Mouse (Mus musculus): ENCODE measurements around the gene Gas2l3. TPM values are rescaled to one million over a fixed set of nuclear protein-coding genes. Genes with fewer than 3 reads are reported as not detected.

The Gas2l3 gene
- polyA plus RNA-seq, 1 experiment from 2014 or later: 28.8 TPM

GRCm38 (mm10) chr10:89443115-89443622, 598 bp downstream of the Gas2l3 start:
- Histone ChIP-seq H3K4me2 (peak overlapping the region; percentile 75), H3K27ac (ENCODE audit: low read depth) (no peak overlapping the region; the same call in 1 of the 2 replicates), H3K4me3 (ENCODE audit: low read depth, low read length) (peak overlapping the region; percentile 55), H3K36me3 (ENCODE audit: insufficient read depth) (peaks cover 3% of the 10 kb centered on the region; the same call in 1 of the 2 replicates), H3K4me1 (ENCODE audit: insufficient read depth) (no peaks in the 10 kb centered on the region), H3K27me3 (ENCODE audit: insufficient read depth, low read length) (no peaks in the 10 kb centered on the region), H3K9ac (peak overlapping the region; percentile 69), H3K9me3 (ENCODE audit: low read depth, low read length) (no peaks in the 10 kb centered on the region)
- DNase-seq: peak; percentile 47
- no peak for TF ChIP-seq CTCF (IDR thresholded peaks at IDR 0.05; ENCODE audit: low read depth)
- ATAC-seq (ENCODE audit: insufficient read depth): peak; percentile 44
- under 1% methylated on average over 17 of the region's 17 CpGs for WGBS

DNA sequence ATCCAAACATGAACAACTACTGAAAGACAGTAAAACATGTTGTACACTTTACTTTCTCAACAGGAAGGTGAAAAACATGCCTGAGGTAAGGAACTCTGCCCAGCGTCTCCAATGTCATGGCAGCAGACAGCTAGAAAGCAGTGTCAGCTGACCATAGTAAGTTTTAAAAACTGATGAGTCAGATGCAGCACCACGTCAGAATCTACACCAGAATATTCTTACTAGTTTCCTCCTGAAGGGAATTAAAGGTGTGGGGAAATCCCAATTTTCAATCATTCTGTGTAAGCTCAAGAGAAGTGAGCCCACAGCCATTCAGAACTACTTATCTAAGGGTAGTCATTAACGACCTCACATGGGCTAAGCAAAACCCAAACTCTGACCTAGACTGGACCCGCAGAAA, 1.1 kb downstream of the Gas2l3 start:
- Histone ChIP-seq H3K4me2 (peak overlapping the region; percentile 75), H3K27me3 (ENCODE audit: insufficient read depth, low read length) (no peaks in the 10 kb centered on the region), H3K36me3 (ENCODE audit: insufficient read depth) (peaks cover 8% of the 10 kb centered on the region), H3K27ac (ENCODE audit: low read depth) (no peak overlapping the region), H3K9ac (peak overlapping the region; percentile 69), H3K4me1 (ENCODE audit: insufficient read depth) (no peaks in the 10 kb centered on the region), H3K4me3 (ENCODE audit: low read depth, low read length) (peak overlapping the region; percentile 55), H3K9me3 (ENCODE audit: low read depth, low read length) (no peaks in the 10 kb centered on the region)
- DNase-seq (peak; percentile 39), ATAC-seq (ENCODE audit: insufficient read depth) (no peak)
- 14% methylated on average over 4 of the region's 4 CpGs for WGBS
- TF ChIP-seq CTCF (IDR thresholded peaks at IDR 0.05; ENCODE audit: low read depth): no peak

GRCm38 (mm10) chr10:89441961-89442360, 1.8 kb downstream of the Gas2l3 start:
- 0 out of 2 replicates have a peak overlapping the region, but pooled peaks have one; percentile 55 for H3K4me3 ChIP-seq (ENCODE audit: low read depth, low read length)
- TF ChIP-seq CTCF (IDR thresholded peaks at IDR 0.05; ENCODE audit: low read depth): no peak
- H3K27ac ChIP-seq (ENCODE audit: low read depth): no peak overlapping the region
- 90% methylated on average over 3 of the region's 3 CpGs for WGBS
- no peak for DNase-seq
- H3K4me1 ChIP-seq (ENCODE audit: insufficient read depth): no peaks in the 10 kb centered on the region
- H3K9me3 ChIP-seq (ENCODE audit: low read depth, low read length): no peaks in the 10 kb centered on the region
- H3K27me3 ChIP-seq (ENCODE audit: insufficient read depth, low read length): no peaks in the 10 kb centered on the region
- ATAC-seq (ENCODE audit: insufficient read depth): no peak
- peaks cover 14% of the 10 kb centered on the region for H3K36me3 ChIP-seq (ENCODE audit: insufficient read depth)
- H3K9ac ChIP-seq: no peak overlapping the region
- peak overlapping the region; percentile 75 for H3K4me2 ChIP-seq

DNA sequence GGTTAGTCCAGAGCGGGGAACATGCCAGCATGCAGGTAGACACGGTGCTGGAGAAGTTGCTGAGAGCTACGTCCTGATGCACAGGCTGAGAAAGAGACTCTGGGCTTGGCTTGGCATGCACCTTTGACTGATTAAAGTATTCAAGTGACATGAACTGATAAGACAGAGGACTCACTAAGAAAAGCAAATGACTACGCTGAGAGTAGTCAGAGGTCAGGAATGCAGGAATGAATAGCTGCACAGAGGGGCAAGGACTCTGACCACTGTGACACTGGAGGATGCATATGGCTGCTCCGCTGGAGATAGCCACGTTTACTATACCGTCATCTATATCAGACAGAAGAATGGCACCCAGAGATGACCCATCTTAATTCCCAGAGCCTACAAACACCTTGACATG, 4.4 kb downstream of the Gas2l3 start:
- no peak for TF ChIP-seq CTCF (IDR thresholded peaks at IDR 0.05; ENCODE audit: low read depth)
- no peak overlapping the region for H3K4me3 ChIP-seq (ENCODE audit: low read depth, low read length)
- H3K36me3 ChIP-seq (ENCODE audit: insufficient read depth): peaks cover 17% of the 10 kb centered on the region
- no peak overlapping the region for H3K27ac ChIP-seq (ENCODE audit: low read depth)
- H3K27me3 ChIP-seq (ENCODE audit: insufficient read depth, low read length): no peaks in the 10 kb centered on the region
- DNase-seq (no peak), ATAC-seq (ENCODE audit: insufficient read depth) (no peak)
- 54% methylated on average over 7 of the region's 7 CpGs for WGBS
- H3K4me2 ChIP-seq: no peak overlapping the region
- no peak overlapping the region for H3K9ac ChIP-seq
- no peaks in the 10 kb centered on the region for H3K4me1 ChIP-seq (ENCODE audit: insufficient read depth)
- H3K9me3 ChIP-seq (ENCODE audit: low read depth, low read length): no peaks in the 10 kb centered on the region

DNA sequence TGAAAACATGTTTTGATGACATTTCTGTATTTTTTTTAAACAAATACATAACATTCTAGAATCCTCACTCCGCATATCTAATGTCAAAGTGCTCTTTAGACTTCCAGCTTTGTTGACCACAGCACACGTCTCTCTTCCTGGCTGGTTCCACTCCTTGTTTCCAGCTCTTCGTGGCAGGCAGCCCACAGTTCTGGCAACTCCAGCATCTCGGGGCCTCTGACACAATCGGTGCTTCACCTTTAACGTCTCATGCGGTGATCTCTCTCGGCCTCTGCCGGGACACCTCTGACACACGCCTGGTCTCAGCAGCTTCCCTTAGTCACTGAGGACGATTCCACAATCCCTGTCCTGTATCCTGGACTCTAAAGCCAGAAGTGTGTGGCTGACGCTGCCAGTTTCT, 5.8 kb downstream of the Gas2l3 start:
- Histone ChIP-seq H3K27me3 (ENCODE audit: insufficient read depth, low read length) (no peaks in the 10 kb centered on the region), H3K4me2 (no peak overlapping the region), H3K36me3 (ENCODE audit: insufficient read depth) (peaks cover 20% of the 10 kb centered on the region), H3K9me3 (ENCODE audit: low read depth, low read length) (no peaks in the 10 kb centered on the region), H3K27ac (ENCODE audit: low read depth) (no peak overlapping the region), H3K4me1 (ENCODE audit: insufficient read depth) (no peaks in the 10 kb centered on the region), H3K4me3 (ENCODE audit: low read depth, low read length) (no peak overlapping the region), H3K9ac (no peak overlapping the region)
- TF ChIP-seq CTCF (IDR thresholded peaks at IDR 0.05; ENCODE audit: low read depth): no peak
- WGBS: 79% methylated on average over 12 of the region's 12 CpGs
- ATAC-seq (ENCODE audit: insufficient read depth) (no peak), DNase-seq (no peak)

DNA sequence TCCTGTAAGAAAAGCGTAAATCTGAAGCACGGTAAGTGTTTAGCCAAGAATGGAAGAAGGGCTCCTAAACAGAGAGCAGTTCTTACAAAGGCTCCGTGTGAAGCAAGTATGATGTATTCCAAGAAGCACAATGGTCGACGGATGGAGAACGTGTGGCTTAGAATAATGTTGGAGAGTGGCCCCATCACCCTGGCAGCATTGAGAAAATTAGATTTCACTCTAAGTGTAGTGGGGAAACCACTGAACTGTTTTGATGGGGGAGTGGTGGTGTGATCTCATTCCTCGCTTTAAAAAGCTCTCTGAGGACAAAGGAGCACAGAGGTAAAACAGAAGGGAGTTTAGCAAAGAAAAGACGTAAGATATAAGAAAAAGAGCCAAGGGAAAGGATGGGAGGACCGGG, 6.3 kb downstream of the Gas2l3 start:
- no peaks in the 10 kb centered on the region for H3K27me3 ChIP-seq (ENCODE audit: insufficient read depth, low read length)

DNA sequence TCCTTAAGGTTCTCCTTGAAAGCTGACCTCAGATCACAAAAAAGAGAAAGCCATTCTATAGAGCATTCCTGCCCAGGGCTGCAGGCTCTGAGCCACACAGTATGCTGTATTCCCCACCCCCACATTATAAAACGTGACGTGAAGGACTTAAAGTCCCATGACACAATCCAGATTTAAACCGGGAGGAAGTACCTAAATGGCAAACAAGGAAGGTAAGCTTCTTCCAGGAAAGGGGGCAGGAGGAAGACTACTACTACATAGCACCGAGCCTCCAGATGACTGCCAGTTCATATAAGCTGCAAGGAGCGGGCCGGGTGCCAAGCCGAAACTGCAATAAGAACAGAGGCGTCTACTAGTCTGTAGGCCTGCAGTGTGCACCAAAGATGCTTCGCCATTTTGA, 7.8 kb downstream of the Gas2l3 start:
- TF ChIP-seq CTCF (IDR thresholded peaks at IDR 0.05; ENCODE audit: low read depth): no peak
- no peaks in the 10 kb centered on the region for H3K4me1 ChIP-seq (ENCODE audit: insufficient read depth)
- ATAC-seq (ENCODE audit: insufficient read depth) (no peak), DNase-seq (peak; percentile 27)
- no peak overlapping the region for H3K4me3 ChIP-seq (ENCODE audit: low read depth, low read length)
- no peak overlapping the region for H3K27ac ChIP-seq (ENCODE audit: low read depth)
- H3K4me2 ChIP-seq: no peak overlapping the region
- H3K9ac ChIP-seq: no peak overlapping the region
- no peaks in the 10 kb centered on the region for H3K9me3 ChIP-seq (ENCODE audit: low read depth, low read length)
- no peaks in the 10 kb centered on the region for H3K27me3 ChIP-seq (ENCODE audit: insufficient read depth, low read length)
- H3K36me3 ChIP-seq (ENCODE audit: insufficient read depth): peaks cover 35% of the 10 kb centered on the region
- WGBS: 76% methylated on average over 9 of the region's 9 CpGs

More for the DNA sequence above, 6.3 kb downstream of the Gas2l3 start:
- no peaks in the 10 kb centered on the region for H3K9me3 ChIP-seq (ENCODE audit: low read depth, low read length)
- no peak for DNase-seq
- WGBS: 86% methylated on average over 9 of the region's 9 CpGs
- H3K4me1 ChIP-seq (ENCODE audit: insufficient read depth): no peaks in the 10 kb centered on the region
- H3K36me3 ChIP-seq (ENCODE audit: insufficient read depth): peaks cover 24% of the 10 kb centered on the region
- H3K27ac ChIP-seq (ENCODE audit: low read depth): no peak overlapping the region
- no peak for ATAC-seq (ENCODE audit: insufficient read depth)
- TF ChIP-seq CTCF (IDR thresholded peaks at IDR 0.05; ENCODE audit: low read depth): no peak
- H3K9ac ChIP-seq: no peak overlapping the region
- no peak overlapping the region for H3K4me2 ChIP-seq
- H3K4me3 ChIP-seq (ENCODE audit: low read depth, low read length): no peak overlapping the region
